Mouse (Mus musculus): ENCODE results near the gene Casp14. TPM values are rescaled to one million over a fixed set of nuclear protein-coding genes. Genes with fewer than 3 reads are reported as not detected.

The Casp14 gene
- polyA plus RNA-seq, 1 experiment from 2014 or later: not detected

Other genes with a start within 250 kb of the Casp14 start
- not detected in 2 replicates for gene Olfr1358, start 200.9 kb downstream of the Casp14 start, polyA plus RNA-seq (2016; fragmentation: Nextera tagmentation; extraction: Ambion mirVana)
- 52.7 and 54.2 TPM in 2 replicates for gene Ilvbl, start 143.9 kb downstream of the Casp14 start, polyA plus RNA-seq (2016; fragmentation: Nextera tagmentation; extraction: Ambion mirVana)
- gene Syde1, start 126.3 kb downstream of the Casp14 start, polyA plus RNA-seq (2016; fragmentation: Nextera tagmentation; extraction: Ambion mirVana): 17.7 and 19.2 TPM in 2 replicates
- not detected in 2 replicates for gene Olfr1357, start 100.2 kb downstream of the Casp14 start, polyA plus RNA-seq (2016; fragmentation: Nextera tagmentation; extraction: Ambion mirVana)
- gene Ccdc105, start 34.8 kb upstream of the Casp14 start, polyA plus RNA-seq (2016; fragmentation: Nextera tagmentation; extraction: Ambion mirVana): 0.22 TPM in 1 of 2 replicates, not detected in the other
- gene Slc1a6, start 62.2 kb upstream of the Casp14 start, polyA plus RNA-seq (2016; fragmentation: Nextera tagmentation; extraction: Ambion mirVana): 2.1 TPM in 2 replicates
- not detected in 2 replicates for gene Olfr1356, start 133.9 kb upstream of the Casp14 start, polyA plus RNA-seq (2016; fragmentation: Nextera tagmentation; extraction: Ambion mirVana)
- not detected in 2 replicates for gene Olfr1355, start 157.2 kb upstream of the Casp14 start, polyA plus RNA-seq (2016; fragmentation: Nextera tagmentation; extraction: Ambion mirVana)
- not detected in 2 replicates for gene Olfr1354, start 194.9 kb upstream of the Casp14 start, polyA plus RNA-seq (2016; fragmentation: Nextera tagmentation; extraction: Ambion mirVana)
- gene Olfr8, start 232.3 kb upstream of the Casp14 start, polyA plus RNA-seq (2016; fragmentation: Nextera tagmentation; extraction: Ambion mirVana): not detected in 2 replicates
- gene Olfr1353, start 245.0 kb upstream of the Casp14 start, polyA plus RNA-seq (2016; fragmentation: Nextera tagmentation; extraction: Ambion mirVana): not detected in 2 replicates

Data from embryonic facial prominence, embryonic 12.5 days (tissue).